Mouse (Mus musculus): ENCODE results near the gene Cct2.

GRCm38 (mm10) chr10:117081326-117081725 lies 17.7 kb upstream of the Cct2 start:
- no peak for TF ChIP-seq CTCF (IDR thresholded peaks at IDR 0.05; ENCODE audit: control insufficient read depth, insufficient read depth, insufficient replicate concordance, low read depth, low read length)
- TF ChIP-seq POLR2A (IDR thresholded peaks at IDR 0.05; ENCODE audit: control insufficient read depth, low read depth, low read length) = no peak
